Mouse (Mus musculus) hematopoietic stem cell, adult 5-6 weeks (primary cell): Measurements from ENCODE around the gene Hyal1. TPM values are rescaled to one million over a fixed set of nuclear protein-coding genes. Genes with fewer than 3 reads are reported as not detected.
"Not testable (repeated sequence)": the region's sequence is repeated elsewhere in the genome, so short reads cannot be mapped to it uniquely, and the experiment has no call there.

ENCODE experiments used
- ATAC-seq, 2 experiments: fragments of 125-278 bp in 1 of 2; replicated peaks in 1 of 2; 2 replicates each; pipeline ENCODE4 v1.8.0; 2016 to 2017; ENCODE audit warnings: inconsistent platforms in 2 of 2, mild to moderate bottlenecking in 2 of 2, moderate number of reproducible peaks in 2 of 2, low read depth in 1 of 2, moderate TSS enrichment in 1 of 2; ENCODE audit not compliant: low FRiP score in 2 of 2, poor library complexity in 2 of 2, severe bottlenecking in 2 of 2, insufficient read depth in 1 of 2, low TSS enrichment in 1 of 2
- total RNA-seq: library from RNA; stranded (forward); fragments of 172-1452, 232-1000 nt; gene quantifications from 2 replicates; pipeline ENCODE4 v1.2.3, GENCODE M21; 2017

The Hyal1 gene
- total RNA-seq, 1 experiment from 2014 or later: 5.2 TPM

DNA sequence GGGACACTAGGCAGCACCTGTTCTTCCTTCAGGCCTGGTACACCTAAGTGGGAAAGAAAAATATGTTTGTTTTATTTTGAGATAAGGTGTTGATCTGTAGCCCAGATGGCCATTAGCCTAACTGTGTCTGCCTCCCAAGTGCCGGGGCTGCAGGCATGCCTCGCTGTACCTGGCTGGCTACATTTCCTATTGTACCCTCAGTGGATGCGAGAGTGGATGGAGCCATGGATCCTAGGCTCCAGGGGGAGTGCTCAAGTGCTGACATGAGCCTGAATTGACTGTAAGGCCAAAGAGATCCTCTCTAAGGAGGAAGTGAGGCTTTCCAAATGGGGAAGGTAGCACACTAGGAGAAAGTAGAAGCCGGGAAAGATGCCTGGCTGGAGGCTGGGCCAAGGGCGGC, 28.8 kb upstream of the Hyal1 start:
- no peak for ATAC-seq

DNA sequence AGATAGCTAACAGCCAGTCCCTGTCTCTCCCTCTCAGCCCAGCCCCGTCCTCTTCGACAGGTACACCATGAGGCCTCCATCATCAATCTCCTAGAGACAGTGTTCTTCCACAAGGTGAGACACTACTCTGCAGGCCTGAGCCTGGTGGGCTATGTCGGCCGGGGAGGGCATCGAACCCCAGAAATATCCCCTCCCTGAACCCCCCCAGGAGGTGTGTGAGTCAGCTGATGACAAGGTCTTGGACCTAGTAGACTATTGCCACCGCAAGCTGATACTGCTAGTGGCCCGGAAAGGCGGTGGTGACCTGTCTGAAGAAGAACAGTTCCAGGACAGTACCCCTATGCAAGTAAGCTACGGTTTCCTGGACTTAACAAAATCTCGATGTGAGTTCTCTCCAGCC, 27.9 kb upstream of the Hyal1 start:
- ATAC-seq: no peak

DNA sequence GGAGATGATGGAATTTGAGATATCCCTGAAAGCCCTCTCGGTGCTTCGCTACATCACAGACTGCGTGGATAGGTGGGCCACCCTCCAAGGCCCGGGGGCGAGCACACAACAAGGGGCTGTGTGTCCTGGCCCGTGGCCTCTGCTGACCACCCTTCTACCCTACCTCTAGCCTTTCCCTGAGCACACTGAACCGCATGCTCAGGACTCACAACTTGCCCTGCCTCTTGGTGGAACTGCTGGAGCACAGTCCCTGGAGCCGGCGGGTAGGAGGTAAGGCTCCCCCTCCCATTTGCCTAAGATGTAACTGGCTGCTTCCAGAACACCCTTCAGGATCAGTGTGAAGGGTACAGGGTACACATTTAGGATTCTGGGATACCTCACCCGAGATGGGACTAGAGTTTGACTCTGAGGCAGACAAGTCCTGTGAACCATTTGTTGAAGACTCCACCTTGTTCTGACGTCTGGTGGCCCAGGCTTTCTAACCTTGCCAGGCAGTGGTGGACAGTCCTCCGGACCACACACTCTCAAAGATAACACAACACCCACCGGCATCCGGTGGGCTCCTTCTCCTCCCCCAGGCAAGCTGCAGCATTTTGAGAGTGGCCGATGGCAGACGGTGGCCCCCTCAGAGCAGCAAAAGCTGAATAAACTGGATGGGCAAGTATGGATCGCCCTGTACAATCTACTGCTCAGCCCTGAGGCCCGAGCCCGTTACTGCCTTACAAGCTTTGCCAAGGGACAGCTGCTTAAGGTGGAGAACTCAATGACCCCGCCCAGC, 27.2 kb upstream of the Hyal1 start:
- ATAC-seq: no peak

DNA sequence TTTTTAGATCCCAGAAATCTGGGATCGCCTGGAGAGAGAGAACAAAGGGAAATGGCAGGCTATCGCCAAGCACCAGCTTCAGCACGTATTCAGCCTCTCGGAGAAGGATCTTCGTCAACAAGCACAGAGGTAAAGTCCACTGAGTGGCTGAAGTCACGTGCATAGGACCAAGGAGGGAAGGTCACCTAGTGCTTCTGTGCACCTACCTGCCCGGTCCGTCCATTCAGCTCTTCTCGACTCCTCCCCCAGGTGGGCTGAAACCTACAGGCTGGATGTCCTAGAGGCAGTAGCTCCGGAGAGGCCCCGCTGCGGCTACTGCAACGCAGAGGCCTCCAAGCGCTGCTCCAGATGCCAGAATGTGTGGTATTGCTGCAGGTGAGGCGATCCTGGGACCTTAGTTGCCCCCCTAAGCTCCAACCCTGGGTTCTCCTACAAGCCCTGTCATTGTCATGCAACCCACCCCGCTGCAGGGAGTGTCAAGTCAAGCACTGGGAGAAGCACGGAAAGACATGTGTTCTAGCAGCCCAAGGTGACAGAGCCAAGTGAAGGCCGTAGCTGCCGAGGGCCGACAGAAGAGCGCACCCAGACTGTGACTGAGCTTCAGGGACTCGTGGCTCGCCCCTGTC, 26.1 kb upstream of the Hyal1 start:
- ATAC-seq: no peak

DNA sequence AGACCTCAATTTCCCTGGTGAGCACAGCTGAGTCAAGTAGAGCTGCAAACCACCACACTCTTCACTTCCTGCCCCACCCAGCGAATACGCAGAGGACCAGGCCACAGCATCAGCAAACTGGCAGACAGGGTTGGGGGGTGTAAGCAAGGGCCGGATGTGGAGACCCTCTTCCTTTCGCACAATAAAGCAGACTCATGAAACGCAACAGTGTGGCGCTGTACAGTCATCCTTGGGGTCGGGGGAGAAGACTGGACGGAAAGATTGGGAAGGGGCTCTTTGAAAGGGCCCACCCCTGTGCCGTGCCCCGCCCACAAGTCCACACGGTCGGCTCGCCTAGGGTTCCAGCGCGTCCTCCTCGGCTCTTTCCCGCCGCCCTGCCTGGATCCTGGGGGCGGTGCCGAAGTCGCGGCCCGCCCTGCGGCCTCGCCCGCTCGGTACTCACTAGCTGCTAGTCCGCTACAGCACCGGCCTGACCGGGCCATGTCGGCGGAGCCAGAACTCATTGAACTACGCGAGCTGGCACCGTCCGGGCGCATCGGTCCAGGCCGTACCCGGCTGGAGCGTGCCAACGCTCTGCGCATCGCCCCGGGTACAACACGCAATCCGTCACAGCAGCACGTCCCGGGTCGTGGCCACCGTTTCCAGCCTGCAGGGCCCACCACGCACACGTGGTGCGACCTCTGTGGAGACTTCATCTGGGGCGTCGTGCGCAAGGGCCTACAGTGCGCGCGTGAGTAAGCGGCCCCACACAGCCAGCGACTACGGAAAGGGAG, 25.4 kb upstream of the Hyal1 start, which contains the start of gene Rassf1:
TSS of gene Rassf1 (plus strand) at position 439 of the 773 bp plus-strand sequence.
- ATAC-seq: peak in 1 of 2 experiments; percentile 21; a peak in 1 of 4 replicates

DNA sequence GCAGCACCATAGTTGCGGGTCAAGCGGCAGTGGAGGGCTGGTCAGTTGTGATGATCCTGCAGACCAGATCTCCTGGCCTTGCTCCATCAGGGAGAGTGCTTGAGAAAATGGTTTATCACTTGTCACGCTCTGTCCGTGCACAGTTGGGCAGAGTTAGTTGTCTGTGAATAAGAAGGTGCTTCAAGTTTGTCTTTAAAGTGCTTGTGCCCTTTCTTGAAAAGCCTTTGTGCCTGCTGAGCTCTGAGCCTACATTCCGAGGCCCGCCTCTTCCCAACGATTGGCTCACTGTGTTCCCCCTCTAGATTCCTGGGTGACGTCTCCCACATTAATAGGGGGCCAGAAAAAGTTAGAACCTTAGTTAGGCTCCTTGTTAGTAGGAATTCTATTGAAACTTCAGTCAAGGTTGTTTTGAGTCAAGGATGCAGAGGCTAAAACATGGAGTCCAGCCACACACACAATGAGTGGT, 24.8 kb upstream of the Hyal1 start:
- no peak for ATAC-seq

DNA sequence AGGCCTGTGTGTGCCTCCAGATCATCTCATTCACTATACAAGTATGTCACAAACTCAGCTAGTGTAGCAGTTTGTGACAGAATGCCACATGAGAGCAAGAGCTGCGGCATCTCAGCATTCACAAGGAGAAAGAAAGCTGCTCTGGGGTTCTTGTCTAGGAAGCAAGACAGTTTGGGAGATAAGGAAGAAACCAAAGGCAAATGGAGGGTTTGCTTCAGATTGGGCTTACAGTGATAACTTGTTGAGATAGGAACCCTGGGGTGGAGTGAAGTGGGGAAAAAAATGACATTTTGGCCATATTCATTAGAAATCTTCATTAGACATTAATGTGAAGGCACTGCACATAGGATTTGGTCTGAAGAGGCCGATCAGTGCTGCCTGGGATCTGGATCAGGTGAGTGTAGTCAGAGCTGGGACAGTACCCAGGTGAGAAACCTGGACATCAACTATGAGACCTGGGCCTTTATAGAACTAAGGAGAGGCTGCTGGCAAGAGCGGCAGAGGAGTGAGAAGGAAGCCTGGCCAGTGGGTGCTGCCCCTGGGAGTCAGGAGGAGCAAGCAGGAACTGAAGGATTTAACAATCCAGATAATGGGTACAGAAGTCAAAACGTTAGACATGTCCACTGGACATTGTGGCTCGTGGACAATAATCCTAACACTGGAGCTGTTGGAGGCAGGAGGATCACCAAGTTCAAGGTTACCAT, 23.9 kb upstream of the Hyal1 start:
- no peak for ATAC-seq

DNA sequence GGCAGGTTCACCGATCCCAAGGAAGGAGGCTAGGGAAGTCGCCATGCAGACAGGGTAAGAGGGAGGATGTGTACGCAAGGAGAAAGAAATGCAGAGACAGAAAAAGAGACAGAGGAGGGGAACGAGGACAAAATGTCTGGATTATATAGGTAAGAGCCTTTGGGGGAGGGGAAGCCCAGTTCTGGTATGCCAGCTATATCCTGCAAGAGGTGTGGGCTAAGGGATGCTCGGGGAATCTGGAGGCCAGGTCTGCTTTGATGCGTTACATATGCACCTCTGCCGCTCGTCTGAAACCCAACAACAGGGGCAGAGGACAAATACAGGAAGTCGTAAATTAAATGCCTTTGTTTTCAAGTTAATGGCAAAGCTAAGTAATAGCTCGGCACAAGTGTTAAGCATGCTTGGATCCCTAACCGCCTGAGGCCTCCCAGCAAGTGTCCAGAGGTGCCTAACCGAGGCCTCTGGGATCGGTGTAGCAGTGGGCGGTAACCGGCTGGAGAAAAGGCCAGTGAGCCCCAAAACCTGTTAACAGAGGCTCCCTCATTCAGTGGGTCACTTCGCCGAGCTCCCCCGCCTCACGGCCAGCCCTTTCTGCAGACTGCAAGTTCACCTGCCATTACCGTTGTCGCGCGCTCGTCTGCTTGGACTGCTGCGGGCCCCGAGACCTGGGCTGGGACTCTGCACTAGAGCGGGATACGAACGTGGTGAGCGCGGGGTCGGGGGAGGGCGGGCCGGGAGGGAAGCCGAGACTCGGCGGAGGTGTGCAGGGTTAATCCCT, 23.0 kb upstream of the Hyal1 start:
- ATAC-seq: 0 out of 4 replicates have a peak, but pooled peaks of 1 of the 2 experiments have one; percentile 0

DNA sequence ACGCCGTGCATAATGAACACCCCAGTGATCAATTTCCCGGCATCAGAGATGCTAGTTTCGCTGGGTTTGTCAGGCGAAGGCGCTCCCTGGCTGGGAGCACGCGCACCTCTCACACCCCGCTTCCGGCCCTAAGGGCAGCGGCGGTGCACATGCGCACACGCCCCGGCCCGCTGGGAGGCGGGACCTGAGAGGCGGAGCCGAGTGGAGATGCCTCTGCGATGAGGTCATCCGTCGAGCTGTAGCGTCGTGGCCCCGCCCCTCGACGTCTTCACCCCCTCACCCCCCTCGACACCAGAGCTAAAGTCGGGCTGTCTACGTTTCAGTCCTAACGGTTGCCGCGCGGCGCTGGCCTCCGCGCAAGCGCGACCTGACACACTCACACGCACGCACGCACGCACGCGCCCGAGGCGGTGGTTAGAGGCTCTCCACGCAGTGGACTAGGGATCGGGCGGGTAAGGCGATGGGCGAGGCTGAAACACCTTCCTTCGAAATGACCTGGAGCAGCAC, 22.4 kb upstream of the Hyal1 start:
- peak; percentile 78 to 85 for ATAC-seq

DNA sequence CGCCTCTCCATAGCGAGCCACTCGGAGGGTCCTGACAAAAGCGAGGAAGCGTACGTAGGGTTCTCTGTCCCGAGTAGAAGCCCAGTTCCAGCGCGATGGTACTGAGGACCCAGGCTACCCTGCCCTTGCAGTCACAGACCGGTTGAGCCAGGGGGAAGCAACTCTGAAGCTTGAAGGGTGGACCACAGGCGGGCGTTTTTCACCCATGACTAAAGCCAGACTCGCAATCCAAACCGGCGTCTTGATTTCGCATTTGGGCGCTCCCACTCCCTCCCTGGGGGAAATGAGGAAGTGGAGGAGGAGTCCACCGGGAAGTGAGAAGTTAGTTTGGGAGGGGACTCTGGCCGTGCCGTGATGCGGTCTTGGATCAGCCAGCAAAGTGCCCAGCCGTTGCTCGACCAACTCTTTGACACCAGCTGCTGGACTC, 21.7 kb upstream of the Hyal1 start:
- ATAC-seq: peak; percentile 1 to 11; a peak in 1 of 4 replicates

DNA sequence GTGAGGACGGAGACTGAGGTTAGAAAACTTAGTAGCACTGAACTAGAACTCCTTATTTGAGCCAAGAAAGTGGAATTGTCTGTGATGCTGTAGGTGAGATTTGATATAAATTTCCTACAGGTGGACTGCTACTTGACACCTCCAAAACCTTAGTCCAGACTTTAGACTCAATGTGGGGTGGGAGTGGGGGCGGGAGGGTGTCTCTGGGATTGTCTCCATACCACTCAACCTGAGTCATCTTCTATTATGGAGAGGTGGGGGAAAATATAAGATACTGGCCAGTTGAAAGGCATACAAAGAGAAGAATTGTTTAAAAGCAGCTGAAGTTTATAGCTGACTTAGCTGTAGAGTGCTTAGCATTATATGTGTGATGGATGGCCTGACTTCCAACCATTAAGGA, 21.0 kb upstream of the Hyal1 start:
- ATAC-seq: no peak

DNA sequence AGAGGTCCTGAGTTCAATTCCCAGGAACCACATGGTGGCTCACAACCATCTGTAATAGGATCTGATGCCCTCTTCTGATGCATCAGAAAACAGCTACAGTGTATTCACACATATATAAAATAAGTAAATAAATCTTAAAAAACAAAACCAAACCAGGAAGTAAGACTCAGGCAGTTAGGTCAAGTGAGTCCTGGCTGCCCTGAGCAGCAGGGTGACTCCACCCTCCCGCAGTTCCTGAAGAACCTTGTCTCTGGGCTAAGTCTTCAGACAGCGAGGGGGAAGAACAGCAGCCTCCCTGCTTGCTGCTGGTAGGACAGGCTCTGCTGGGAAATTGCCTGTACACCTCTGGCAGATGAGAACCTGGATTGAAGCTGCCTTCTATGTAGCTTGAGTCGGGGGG, 20.4 kb upstream of the Hyal1 start:
- no peak for ATAC-seq

DNA sequence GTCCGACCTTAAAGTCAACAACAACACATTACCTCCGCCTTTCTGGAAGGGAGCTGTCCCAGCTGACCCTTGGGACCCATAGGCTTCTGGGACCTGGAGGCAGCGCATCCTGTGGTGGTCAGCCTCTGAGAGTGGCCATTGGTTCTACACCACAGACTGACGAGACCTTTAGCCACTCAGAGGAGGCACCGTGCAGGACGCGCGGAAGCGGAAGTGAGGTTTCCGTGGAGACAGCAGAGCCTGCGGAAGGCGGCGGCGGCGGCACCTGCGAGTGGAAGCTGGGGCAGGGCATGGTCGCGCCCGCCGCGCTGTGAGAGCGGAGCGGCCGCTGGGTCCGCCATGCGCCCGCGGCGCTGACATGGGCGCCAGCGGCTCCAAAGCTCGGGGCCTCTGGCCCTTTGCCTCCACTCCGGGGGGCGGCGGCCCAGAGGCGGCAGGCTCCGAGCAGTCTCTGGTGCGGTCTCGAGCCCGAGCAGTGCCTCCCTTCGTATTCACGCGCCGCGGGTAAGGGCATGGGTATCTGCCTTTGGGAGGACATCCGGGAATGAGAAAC, 13.6 kb upstream of the Hyal1 start, which contains the start of gene Tusc2:
TSS of gene Tusc2 (plus strand) at position 227 of the 553 bp plus-strand sequence.
- peak; percentile 98 for ATAC-seq

DNA sequence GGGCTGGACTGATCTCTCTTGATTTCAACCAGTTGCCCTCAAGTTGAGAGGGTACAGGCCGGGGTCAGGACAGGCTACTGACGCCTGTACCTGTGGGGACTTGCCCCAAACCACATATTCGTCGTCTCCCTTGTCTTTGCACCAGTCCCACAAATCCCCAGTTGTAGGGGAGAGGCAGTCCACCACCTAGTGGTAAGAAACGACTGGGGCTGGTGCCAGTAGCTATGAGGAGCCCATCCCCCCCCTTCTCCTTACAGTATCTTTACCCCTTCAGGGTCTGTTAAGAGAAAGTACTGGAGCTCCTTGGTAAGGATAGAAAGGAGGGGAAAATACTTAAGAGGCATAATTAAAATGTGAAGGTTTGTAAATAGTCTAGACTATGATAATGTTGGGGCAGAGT, 11.2 kb upstream of the Hyal1 start:
- ATAC-seq: not testable (repeated sequence)

DNA sequence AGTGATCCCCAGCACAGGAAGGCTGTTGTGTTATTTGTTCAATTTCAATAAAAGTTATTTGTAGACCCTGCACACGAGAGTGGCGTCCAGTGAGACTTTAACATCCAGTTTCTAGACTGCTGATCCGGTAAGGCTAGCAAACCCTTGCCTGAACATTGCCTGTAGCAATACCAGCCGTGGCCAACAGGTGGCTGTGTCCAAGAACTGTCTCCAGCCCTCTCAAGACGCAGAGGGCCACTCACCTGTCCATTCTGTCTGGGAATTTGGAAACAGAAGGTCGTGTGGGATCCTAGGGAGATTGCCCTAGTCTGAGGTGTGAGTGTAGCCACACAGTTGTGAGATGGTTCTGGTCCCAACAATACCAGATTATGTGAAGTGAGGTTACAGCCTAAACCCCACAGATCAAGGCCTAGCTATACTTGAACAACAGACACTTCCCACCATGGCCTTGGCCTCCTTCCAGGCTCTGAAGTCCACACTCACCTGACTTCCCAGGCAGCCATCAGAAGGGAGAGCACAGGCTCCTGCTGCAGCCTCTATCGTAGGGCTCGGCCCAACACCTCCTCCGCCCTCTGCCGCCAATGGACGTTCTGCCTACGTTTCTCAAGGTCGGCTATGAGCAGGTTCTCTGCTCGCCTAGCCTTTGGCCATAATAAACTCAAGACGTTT, 10.6 kb upstream of the Hyal1 start:
- no peak for ATAC-seq

DNA sequence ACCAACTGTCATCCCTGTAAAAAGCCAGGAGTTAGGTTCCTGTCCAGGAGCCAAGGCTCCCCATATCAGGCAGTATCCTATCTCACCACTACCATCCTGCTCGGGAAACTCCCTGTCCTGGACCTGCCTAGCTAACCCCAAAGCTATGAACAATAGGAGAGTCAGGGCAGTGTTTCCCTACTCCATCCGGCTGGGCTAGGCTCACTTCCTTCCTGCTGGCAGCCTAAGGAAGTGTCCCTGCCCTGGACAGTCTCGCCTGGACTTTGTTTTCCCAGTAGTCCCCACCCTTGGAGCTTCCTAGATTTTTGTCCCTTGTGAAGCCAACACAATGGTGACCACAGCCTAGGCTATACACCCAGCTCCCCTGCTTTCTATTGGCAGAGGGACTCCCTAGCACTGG, 9.9 kb upstream of the Hyal1 start:
- no peak for ATAC-seq
